Mouse (Mus musculus) ES-E14 (cell line): ENCODE results near the gene Gucy2e.

Source experiments
- CHD2 ChIP-seq: IDR thresholded peaks from 2 replicates; pipeline ENCODE4 v1.6.1; 2014; ENCODE audit warnings: mild to moderate bottlenecking, low read depth, low read length, inconsistent platforms
- HCFC1 ChIP-seq: IDR thresholded peaks from 2 replicates; pipeline ENCODE4 v1.6.1; 2012; ENCODE audit warnings: low read length, inconsistent platforms, borderline replicate concordance; ENCODE audit not compliant: insufficient read depth

GRCm38 (mm10) chr11:69230420-69230819, 6.4 kb downstream of the Gucy2e start:
- no peak for TF ChIP-seq CHD2
- TF ChIP-seq HCFC1 = no peak
